Mouse (Mus musculus) midbrain, embryonic 13.5 days (tissue): ENCODE measurements around the gene Tspan12. TPM values are rescaled to one million over a fixed set of nuclear protein-coding genes. Genes with fewer than 3 reads are reported as not detected.

Experiments used
- ATAC-seq: fragments of 200-750 bp; cut with Nextera tagmentation; 2 replicates; pipeline ENCODE4 v1.8.0; 2017; ENCODE audit warnings: mild to moderate bottlenecking, moderate TSS enrichment, moderate library complexity
- H3K27ac ChIP-seq: fragments of 300-500 bp; sonication (generic); 2 replicates; pipeline ENCODE4 v1.5.1; 2015; ENCODE audit warnings: inconsistent platforms, mild to moderate bottlenecking, moderate library complexity
- H3K27me3 ChIP-seq: fragments of 300-500 bp; sonication (generic); 2 replicates; pipeline ENCODE4 v1.6.1; 2015; ENCODE audit warnings: mild to moderate bottlenecking, inconsistent platforms
- H3K36me3 ChIP-seq: fragments of 300-500 bp; sonication (generic); 2 replicates; pipeline ENCODE4 v1.6.1; 2015; ENCODE audit warnings: mild to moderate bottlenecking, inconsistent platforms
- H3K4me1 ChIP-seq: fragments of 300-500 bp; sonication (generic); replicated peaks from 2 replicates; pipeline ENCODE4 v1.6.1; 2015; ENCODE audit warnings: inconsistent platforms
- H3K4me2 ChIP-seq: fragments of 300-500 bp; sonication (generic); replicated peaks from 2 replicates; pipeline ENCODE4 v1.6.1; 2015; ENCODE audit warnings: moderate library complexity, mild to moderate bottlenecking, inconsistent platforms
- H3K4me3 ChIP-seq: fragments of 300-500 bp; sonication (generic); replicated peaks from 2 replicates; pipeline ENCODE4 v1.5.1; 2015; ENCODE audit warnings: mild to moderate bottlenecking, inconsistent platforms
- H3K9ac ChIP-seq: fragments of 300-500 bp; sonication (generic); replicated peaks from 2 replicates; pipeline ENCODE4 v1.6.1; 2015; ENCODE audit warnings: mild to moderate bottlenecking, inconsistent platforms
- H3K9me3 ChIP-seq: fragments of 300-500 bp; sonication (generic); 2 replicates; pipeline ENCODE4 v1.6.1; 2016; ENCODE audit warnings: mild to moderate bottlenecking, inconsistent platforms
- WGBS: fragments of 180-500 bp; shearing (Covaris S2); methylation state at CpG from one replicate; pipeline ENCODE4 v1.1.7; 2015; 5-methylcytosine and 5-hydroxymethylcytosine counted together
- polyA plus RNA-seq: library from polyadenylated mRNA; unstranded; fragments of >200 nt; fragmentation: Nextera tagmentation; extraction: Ambion mirVana; gene quantifications from 2 replicates; pipeline ENCODE4 v1.2.1, GENCODE M21; 2015

Gene Tspan12
- polyA plus RNA-seq, 1 experiment from 2014 or later = 56.5 TPM

- WGBS = 69% methylated on average over 1 of the region's 1 CpGs
- H3K4me3 ChIP-seq = no peak overlapping the region
- H3K27me3 ChIP-seq = no peaks in the 10 kb centered on the region
- H3K9me3 ChIP-seq = no peaks in the 10 kb centered on the region
- ATAC-seq = no peak
- H3K4me1 ChIP-seq = no peaks in the 10 kb centered on the region
- no peak overlapping the region for H3K9ac ChIP-seq
- no peak overlapping the region for H3K4me2 ChIP-seq
- no peak overlapping the region for H3K27ac ChIP-seq
- H3K36me3 ChIP-seq = no peaks in the 10 kb centered on the region
Observed at GRCm38 (mm10) chr6:21747536-21747935, 104.8 kb downstream of the Tspan12 start.

- no peaks in the 10 kb centered on the region for H3K27me3 ChIP-seq
- no peak overlapping the region for H3K9ac ChIP-seq
- no peak for ATAC-seq
- WGBS = 80% methylated on average over 3 of the region's 3 CpGs
- H3K27ac ChIP-seq = no peak overlapping the region
- H3K4me3 ChIP-seq = no peak overlapping the region
- H3K4me2 ChIP-seq = no peak overlapping the region
- H3K36me3 ChIP-seq = no peaks in the 10 kb centered on the region
- no peaks in the 10 kb centered on the region for H3K4me1 ChIP-seq
- H3K9me3 ChIP-seq = no peaks in the 10 kb centered on the region
Observed at GRCm38 (mm10) chr6:21744615-21745266, 107.6 kb downstream of the Tspan12 start.

- ATAC-seq = no peak
- no peak overlapping the region for H3K4me3 ChIP-seq
- no peak overlapping the region for H3K27ac ChIP-seq
- no peaks in the 10 kb centered on the region for H3K36me3 ChIP-seq
- H3K4me1 ChIP-seq = no peaks in the 10 kb centered on the region
- no peaks in the 10 kb centered on the region for H3K27me3 ChIP-seq
- no peaks in the 10 kb centered on the region for H3K9me3 ChIP-seq
- WGBS = 58% methylated on average over 2 of the region's 2 CpGs
- H3K4me2 ChIP-seq = no peak overlapping the region
- H3K9ac ChIP-seq = no peak overlapping the region
Observed at GRCm38 (mm10) chr6:21740606-21741005, 111.7 kb downstream of the Tspan12 start.

- Histone ChIP-seq H3K36me3 (no peaks in the 10 kb centered on the region), H3K9ac (no peak overlapping the region), H3K9me3 (no peaks in the 10 kb centered on the region), H3K4me1 (no peaks in the 10 kb centered on the region), H3K4me3 (no peak overlapping the region), H3K27ac (no peak overlapping the region), H3K27me3 (no peaks in the 10 kb centered on the region), H3K4me2 (no peak overlapping the region)
- WGBS = 89% methylated on average over 10 of the region's 10 CpGs
- no peak for ATAC-seq
Observed at GRCm38 (mm10) chr6:21722238-21722637, 130.1 kb downstream of the Tspan12 start.

Other genes with a start within 250 kb of the Tspan12 start
- 46.2 and 63.1 TPM in 2 replicates for gene Ing3, start 97.1 kb upstream of the Tspan12 start, polyA plus RNA-seq
- 2.8 and 3.2 TPM in 2 replicates for gene Cped1, start 133.4 kb upstream of the Tspan12 start, polyA plus RNA-seq